Mouse (Mus musculus) hindbrain, postnatal 0 days (tissue): ENCODE data around the gene Gale. TPM values are rescaled to one million over a fixed set of nuclear protein-coding genes. Genes with fewer than 3 reads are reported as not detected.
A peak's percentile ranks its signal among the peaks of the same experiment; 100 is the strongest.

ENCODE experiments used
- ATAC-seq: fragments of 200-750 bp; cut with Nextera tagmentation; 2 replicates; pipeline ENCODE4 v1.8.0; 2017; ENCODE audit warnings: mild to moderate bottlenecking, moderate TSS enrichment, moderate library complexity
- DNase-seq: peaks from one replicate; pipeline ENCODE4 v3.0.0-alpha.2; 2015; ENCODE audit warnings: low spot score
- H3K27ac ChIP-seq: fragments of 300-500 bp; sonication (generic); 2 replicates; pipeline ENCODE4 v1.5.1; 2014; ENCODE audit warnings: mild to moderate bottlenecking
- H3K27me3 ChIP-seq: fragments of 300-500 bp; sonication (generic); 2 replicates; pipeline ENCODE4 v1.6.1; 2014; ENCODE audit warnings: low read length, mixed read lengths; ENCODE audit not compliant: insufficient read depth
- H3K36me3 ChIP-seq: fragments of 300-500 bp; sonication (generic); 2 replicates; pipeline ENCODE4 v1.6.1; 2014; ENCODE audit warnings: low read length, mixed read lengths; ENCODE audit not compliant: insufficient read depth
- H3K4me1 ChIP-seq: fragments of 300-500 bp; sonication (generic); 2 replicates; pipeline ENCODE4 v1.6.1; 2014; ENCODE audit warnings: antibody characterized with exemption, low read length, mixed read lengths; ENCODE audit not compliant: insufficient read depth
- H3K4me2 ChIP-seq: fragments of 300-500 bp; sonication (generic); 2 replicates; pipeline ENCODE4 v1.6.1; 2014; ENCODE audit warnings: low read depth, mild to moderate bottlenecking, low read length, moderate library complexity, mixed read lengths
- H3K4me3 ChIP-seq: fragments of 300-500 bp; sonication (generic); 2 replicates; pipeline ENCODE4 v1.5.1; 2014; ENCODE audit warnings: low read length
- H3K9ac ChIP-seq: fragments of 300-500 bp; sonication (generic); replicated peaks from 2 replicates; pipeline ENCODE4 v1.6.1; 2014; ENCODE audit warnings: mild to moderate bottlenecking, low read length, moderate library complexity, mixed read lengths
- H3K9me3 ChIP-seq: fragments of 300-500 bp; sonication (generic); 2 replicates; pipeline ENCODE4 v1.6.1; 2016; ENCODE audit warnings: low read length, mixed read lengths
- CTCF ChIP-seq: IDR thresholded peaks from 2 replicates; pipeline ENCODE4 v1.5.1; 2016; ENCODE audit warnings: antibody characterized with exemption, control low read depth, low read depth
- WGBS: fragments of 180-500 bp; shearing (Covaris S2); extraction: QIAGEN DNeasy Blood & Tissue Kit; methylation state at CpG from one replicate; pipeline ENCODE4 v1.1.7; 2014; 5-methylcytosine and 5-hydroxymethylcytosine counted together
- polyA plus RNA-seq: library from polyadenylated mRNA; unstranded; fragments of >200 nt; fragmentation: Nextera tagmentation; extraction: Ambion mirVana; gene quantifications from 2 replicates; pipeline ENCODE4 v1.2.1, GENCODE M21; 2015
- total RNA-seq: library from RNA; depleted of rRNA; stranded (reverse); fragments of >200 nt; gene quantifications from 2 replicates; pipeline ENCODE4 v1.2.3, GENCODE M21; 2014; rRNA removed

Gale gene
- total RNA-seq (36.2 and 41.2 TPM in 2 replicates), polyA plus RNA-seq (39.8 and 40.2 TPM in 2 replicates)

GRCm38 (mm10) chr4:135963457-135964193 is at the start of gene Gale:
TSS of gene Gale (plus strand) at chr4:135963727.
- under 1% methylated on average over 56 of the region's 56 CpGs for WGBS
- DNase-seq (peak; percentile 98), ATAC-seq (peak; percentile 93)
- H3K4me1 ChIP-seq, result peaks cover 6% of the 10 kb centered on the region
- peak within 1 kb of the TSS; percentile 87 for H3K9ac ChIP-seq
- H3K4me2 ChIP-seq, result peak within 1 kb of the TSS; percentile 76
- H3K27ac ChIP-seq, result peak within 1 kb of the TSS; percentile 93
- peaks cover 52% of the 10 kb centered on the region for H3K36me3 ChIP-seq
- H3K27me3 ChIP-seq, result no peaks in the 10 kb centered on the region
- no peaks in the 10 kb centered on the region for H3K9me3 ChIP-seq
- peak within 1 kb of the TSS; percentile 79 for H3K4me3 ChIP-seq
- TF ChIP-seq CTCF, result no peak

GRCm38 (mm10) chr4:135918635-135919279 is 44.8 kb upstream of the Gale start:
- H3K27me3 ChIP-seq, result no peaks in the 10 kb centered on the region
- DNase-seq (no peak), ATAC-seq (no peak)
- WGBS, result 90% methylated on average over 13 of the region's 13 CpGs
- no peak overlapping the region for H3K9ac ChIP-seq
- H3K4me3 ChIP-seq, result no peak overlapping the region
- TF ChIP-seq CTCF, result no peak
- H3K27ac ChIP-seq, result no peak overlapping the region
- no peak overlapping the region for H3K4me2 ChIP-seq
- H3K36me3 ChIP-seq, result no peaks in the 10 kb centered on the region
- H3K4me1 ChIP-seq, result peaks cover 5% of the 10 kb centered on the region; the same call in 1 of the 2 replicates
- no peaks in the 10 kb centered on the region for H3K9me3 ChIP-seq

- H3K4me2 ChIP-seq, result no peak overlapping the region
- no peaks in the 10 kb centered on the region for H3K27me3 ChIP-seq
- DNase-seq (no peak), ATAC-seq (no peak)
- no peak for TF ChIP-seq CTCF
- no peak overlapping the region for H3K27ac ChIP-seq
- H3K9ac ChIP-seq, result no peak overlapping the region
- H3K4me1 ChIP-seq, result peaks cover 5% of the 10 kb centered on the region; the same call in 1 of the 2 replicates
- H3K4me3 ChIP-seq, result no peak overlapping the region
- 93% methylated on average over 3 of the region's 3 CpGs for WGBS
- no peaks in the 10 kb centered on the region for H3K36me3 ChIP-seq
- no peaks in the 10 kb centered on the region for H3K9me3 ChIP-seq
These were observed 44.3 kb upstream of the Gale start for GRCm38 (mm10) chr4:135919280-135919639.

- Histone ChIP-seq H3K36me3 (peaks cover 1% of the 10 kb centered on the region; the same call in 1 of the 2 replicates), H3K9ac (peak within 1 kb of the TSS; percentile 62), H3K4me3 (peak within 1 kb of the TSS; percentile 51), H3K4me1 (peaks cover 5% of the 10 kb centered on the region; the same call in 1 of the 2 replicates), H3K27me3 (no peaks in the 10 kb centered on the region), H3K4me2 (peak within 1 kb of the TSS; percentile 88), H3K9me3 (no peaks in the 10 kb centered on the region), H3K27ac (peak within 1 kb of the TSS; percentile 80)
- WGBS, result 2% methylated on average over 60 of the region's 60 CpGs
- DNase-seq (peak; percentile 98), ATAC-seq (peak; percentile 99)
- peak; percentile 76 for TF ChIP-seq CTCF
These were observed 43.0 kb upstream of the Gale start, which contains the start of gene Fuca1 for GRCm38 (mm10) chr4:135920304-135921241. TSS of gene Fuca1 (plus strand) at chr4:135920735.

- H3K27ac ChIP-seq, result peak overlapping the region; percentile 80
- H3K9ac ChIP-seq, result peak overlapping the region; percentile 62
- H3K4me1 ChIP-seq, result peaks cover 5% of the 10 kb centered on the region; the same call in 1 of the 2 replicates
- TF ChIP-seq CTCF, result no peak
- ATAC-seq, result no peak
- peak; percentile 62 for DNase-seq
- H3K4me2 ChIP-seq, result peak overlapping the region; percentile 88
- WGBS, result 3% methylated on average over 26 of the region's 26 CpGs
- no peaks in the 10 kb centered on the region for H3K9me3 ChIP-seq
- peaks cover 7% of the 10 kb centered on the region; the same call in 1 of the 2 replicates for H3K36me3 ChIP-seq
- peak overlapping the region; percentile 51 for H3K4me3 ChIP-seq
- no peaks in the 10 kb centered on the region for H3K27me3 ChIP-seq
These were observed 42.0 kb upstream of the Gale start for GRCm38 (mm10) chr4:135921257-135922120.
